Mouse (Mus musculus) telencephalon, adult 2 months (tissue): ENCODE measurements around the gene Zfp771.
A peak's percentile ranks its signal among the peaks of the same experiment; 100 is the strongest.
"Not testable (repeated sequence)": the region's sequence is repeated elsewhere in the genome, so short reads cannot be mapped to it uniquely, and the experiment has no call there.

ENCODE experiments used
- DNase-seq: peaks from one replicate; pipeline ENCODE4 v3.0.0-alpha.2; 2011; ENCODE audit warnings: low read depth, low spot score

Zfp771 gene

GRCm38 (mm10) chr7:127217901-127218642 lies 26.0 kb upstream of the Zfp771 start:
- DNase-seq, result no peak

- no peak for DNase-seq
Observed at GRCm38 (mm10) chr7:127218670-127219069, 25.4 kb upstream of the Zfp771 start.

GRCm38 (mm10) chr7:127220440-127220839 lies 23.6 kb upstream of the Zfp771 start:
- no peak for DNase-seq

GRCm38 (mm10) chr7:127223106-127223505 lies 21.0 kb upstream of the Zfp771 start:
- DNase-seq, result no peak

GRCm38 (mm10) chr7:127223515-127224478 lies 20.3 kb upstream of the Zfp771 start:
- no peak for DNase-seq

GRCm38 (mm10) chr7:127224616-127225015 lies 19.5 kb upstream of the Zfp771 start:
- no peak for DNase-seq

GRCm38 (mm10) chr7:127225147-127225995 lies 18.7 kb upstream of the Zfp771 start:
- peak; percentile 33 for DNase-seq

- peak; percentile 64 for DNase-seq
Observed at GRCm38 (mm10) chr7:127228615-127229303, 15.3 kb upstream of the Zfp771 start.

- no peak for DNase-seq
Observed at GRCm38 (mm10) chr7:127231376-127231775, 12.7 kb upstream of the Zfp771 start.

GRCm38 (mm10) chr7:127231826-127232621 lies 12.1 kb upstream of the Zfp771 start:
- DNase-seq, result no peak

- DNase-seq, result peak; percentile 60
Observed at GRCm38 (mm10) chr7:127232622-127233367, 11.3 kb upstream of the Zfp771 start, which contains the start of the genes Zfp553 and Sept1. Zfp553 (plus strand) TSS chr7:127233061. Sept1 (minus strand) TSS chr7:127233130.

- no peak for DNase-seq
Observed at GRCm38 (mm10) chr7:127233368-127233749, 10.7 kb upstream of the Zfp771 start.

GRCm38 (mm10) chr7:127233765-127234164 lies 10.3 kb upstream of the Zfp771 start:
- no peak for DNase-seq

GRCm38 (mm10) chr7:127234777-127235176 lies 9.3 kb upstream of the Zfp771 start:
- DNase-seq, result no peak

GRCm38 (mm10) chr7:127243361-127243867 lies 660 bp upstream of the Zfp771 start:
- DNase-seq, result no peak

GRCm38 (mm10) chr7:127244658-127245510 lies 810 bp downstream of the Zfp771 start:
- no peak for DNase-seq

GRCm38 (mm10) chr7:127250511-127250910 lies 6.4 kb downstream of the Zfp771 start:
- not testable (repeated sequence) for DNase-seq

GRCm38 (mm10) chr7:127252414-127252813 lies 8.3 kb downstream of the Zfp771 start:
- no peak for DNase-seq
